Mouse (Mus musculus) hindbrain, embryonic 15.5 days (tissue): Measurements from ENCODE around the gene Gm5591. TPM values are rescaled to one million over a fixed set of nuclear protein-coding genes. Genes with fewer than 3 reads are reported as not detected.
"Not testable (repeated sequence)": the region's sequence is repeated elsewhere in the genome, so short reads cannot be mapped to it uniquely, and the experiment has no call there.

Source experiments
- ATAC-seq: fragments of 200-750 bp; cut with Nextera tagmentation; 2 replicates; pipeline ENCODE4 v1.8.0; 2017; ENCODE audit warnings: low read depth, moderate number of reproducible peaks, moderate TSS enrichment; ENCODE audit not compliant: low FRiP score
- H3K27ac ChIP-seq: fragments of 300-500 bp; sonication (generic); replicated peaks from 2 replicates; pipeline ENCODE4 v1.5.1; 2015; ENCODE audit warnings: mild to moderate bottlenecking, inconsistent platforms
- H3K27me3 ChIP-seq: fragments of 300-500 bp; sonication (generic); 2 replicates; pipeline ENCODE4 v1.6.1; 2015; ENCODE audit warnings: control low read depth, inconsistent platforms
- H3K36me3 ChIP-seq: fragments of 300-500 bp; sonication (generic); 2 replicates; pipeline ENCODE4 v1.6.1; 2015; ENCODE audit warnings: control low read depth, inconsistent platforms
- H3K4me1 ChIP-seq: fragments of 300-500 bp; sonication (generic); replicated peaks from 2 replicates; pipeline ENCODE4 v1.6.1; 2015; ENCODE audit warnings: control low read depth, inconsistent platforms
- H3K4me2 ChIP-seq: fragments of 300-500 bp; sonication (generic); 2 replicates; pipeline ENCODE4 v1.6.1; 2015; ENCODE audit warnings: moderate library complexity, mild to moderate bottlenecking, inconsistent platforms
- H3K4me3 ChIP-seq: fragments of 300-500 bp; sonication (generic); 2 replicates; pipeline ENCODE4 v1.5.1; 2015; ENCODE audit warnings: mild to moderate bottlenecking, inconsistent platforms
- H3K9ac ChIP-seq: fragments of 300-500 bp; sonication (generic); 2 replicates; pipeline ENCODE4 v1.6.1; 2015; ENCODE audit warnings: inconsistent platforms
- H3K9me3 ChIP-seq: fragments of 300-500 bp; sonication (generic); 2 replicates; pipeline ENCODE4 v1.6.1; 2016; ENCODE audit warnings: control low read depth, inconsistent platforms
- WGBS: fragments of 180-500 bp; shearing (Covaris S2); methylation state at CpG from one replicate; pipeline ENCODE4 v1.1.7; 2015; 5-methylcytosine and 5-hydroxymethylcytosine counted together
- polyA plus RNA-seq: library from polyadenylated mRNA; unstranded; fragments of >200 nt; fragmentation: Nextera tagmentation; extraction: Ambion mirVana; gene quantifications from 2 replicates; pipeline ENCODE4 v1.2.1, GENCODE M21; 2015

Gm5591 gene
- not detected in 2 replicates for polyA plus RNA-seq

- not testable (repeated sequence) for ATAC-seq, H3K9ac ChIP-seq, H3K27ac ChIP-seq, H3K4me3 ChIP-seq, H3K9me3 ChIP-seq, H3K4me2 ChIP-seq, H3K36me3 ChIP-seq, H3K4me1 ChIP-seq, H3K27me3 ChIP-seq
- WGBS, result 66% methylated on average over 2 of the region's 2 CpGs
These were observed at the start of gene Gm5591 for GRCm38 (mm10) chr7:38528093-38528492. Gm5591 (minus strand) TSS chr7:38528193.

- H3K27me3 ChIP-seq, H3K4me2 ChIP-seq, ATAC-seq, H3K27ac ChIP-seq, H3K4me3 ChIP-seq, H3K9me3 ChIP-seq, H3K9ac ChIP-seq, H3K4me1 ChIP-seq, H3K36me3 ChIP-seq: not testable (repeated sequence)
- WGBS, result 85% methylated on average over 1 of the region's 1 CpGs
These were observed 39.5 kb downstream of the Gm5591 start for GRCm38 (mm10) chr7:38488468-38488867.
